ENCODE assay signal across 8 mouse cellular contexts in the genomic region with DNA sequence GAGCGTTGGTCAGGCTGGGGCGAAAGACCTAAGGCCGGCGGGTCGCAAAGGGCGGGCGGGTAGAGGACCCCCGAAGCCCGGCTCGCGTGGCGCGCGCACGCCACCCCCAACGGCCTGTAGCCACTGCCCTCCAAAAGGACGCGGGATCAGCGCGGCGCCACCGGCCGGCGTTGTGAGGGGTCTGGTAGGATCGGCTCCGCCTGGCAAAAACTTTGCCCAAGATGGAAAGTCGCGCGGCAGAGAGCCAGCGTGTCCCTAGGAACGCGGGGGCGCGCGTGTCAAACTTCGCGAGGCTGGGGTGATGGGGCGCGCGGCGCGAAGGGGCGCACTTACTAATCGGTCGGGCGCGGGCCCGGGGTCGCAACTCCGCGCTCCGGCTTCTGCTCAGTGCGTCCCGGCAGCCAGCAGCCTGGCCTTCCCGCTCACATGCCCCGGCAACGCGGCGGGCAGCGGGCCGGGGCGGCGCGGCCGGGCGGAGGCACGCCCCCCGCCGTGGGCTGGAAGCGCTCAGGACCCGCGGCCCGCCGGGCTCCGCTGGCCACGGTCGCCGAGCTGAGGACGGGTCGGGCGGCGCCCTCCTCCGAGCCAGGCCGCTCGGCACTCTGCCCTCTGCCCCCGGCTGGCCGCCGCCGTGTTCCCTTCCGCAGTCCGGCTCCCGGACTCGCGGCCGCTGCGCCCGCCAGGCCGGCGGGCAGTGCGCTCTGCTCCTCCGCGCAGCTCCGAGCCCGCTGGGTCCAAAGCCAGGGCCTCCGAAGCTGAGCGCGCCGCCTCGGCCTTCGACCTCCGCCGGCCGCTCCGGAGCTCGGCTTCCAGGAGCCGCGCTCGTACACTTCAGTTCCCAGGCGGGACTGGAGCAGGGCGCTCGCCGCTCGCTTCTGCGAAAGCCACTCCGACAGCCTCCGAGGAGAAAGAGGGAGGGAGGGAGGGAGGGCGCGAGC. TPM values are rescaled to one million over a fixed set of nuclear protein-coding genes. Genes with fewer than 3 reads are reported as not detected.
A peak's percentile ranks its signal among the peaks of the same experiment; 100 is the strongest.
DNase-seq lines count a peak whose midpoint lies in the region; ATAC-seq and TF ChIP-seq lines count a peak whose summit lies in the region.

Sox13 (minus strand) TSS at position 835 of the 938 bp plus-strand sequence.

- no peaks in the 10 kb centered on the region; the same call in 1 of the 2 replicates for H3K27me3 ChIP-seq in heart, embryonic 14.5 days (ENCODE audit: control insufficient read depth, insufficient read depth, low read length)
- H3K27me3 ChIP-seq in lung, embryonic 14.5 days (ENCODE audit: insufficient read depth, low read length) = no peaks in the 10 kb centered on the region; the same call in 1 of the 2 replicates

- TF ChIP-seq POLR2A in embryonic fibroblast, embryonic 13.5 days (IDR thresholded peaks at IDR 0.05; ENCODE audit: low read depth, low read length) = peak; percentile 56; the same call in 1 of the 2 replicates

- no peak within 1 kb of the TSS; the same call in 1 of the 2 replicates for H3K27ac ChIP-seq in embryonic fibroblast, embryonic 13.5 days (ENCODE audit: insufficient read depth, low read length)
- peak within 1 kb of the TSS; percentile 69 to 87 for H3K27ac ChIP-seq in heart, embryonic 14.5 days (replicated peaks in 1 of 2; ENCODE audit: control insufficient read depth in 1 of 2, insufficient read depth in 1 of 2, low read depth in 2 of 2, low read length in 2 of 2)
- peak within 1 kb of the TSS; percentile 90 for H3K27ac ChIP-seq in lung, embryonic 14.5 days (ENCODE audit: low read depth)

- H3K9me3 ChIP-seq in heart, embryonic 14.5 days (ENCODE audit: control insufficient read depth, low read length) = no peaks in the 10 kb centered on the region
- no peaks in the 10 kb centered on the region; the same call in 1 of the 2 replicates for H3K9me3 ChIP-seq in lung, embryonic 14.5 days (ENCODE audit: low read depth, low read length)

- peak; percentile 58 for ATAC-seq in heart, embryonic 14.5 days (ENCODE audit: insufficient number of reproducible peaks, insufficient read depth, low FRiP score, low read depth)
- ATAC-seq in lung, embryonic 14.5 days (ENCODE audit: insufficient read depth) = peak; percentile 80
- no peak for ATAC-seq in megakaryocyte-erythroid progenitor cell, adult 5-6 weeks (replicated peaks; ENCODE audit: low FRiP score, low TSS enrichment, poor library complexity, severe bottlenecking)

- under 1% methylated on average over 110 of the region's 128 CpGs for WGBS in heart, embryonic 14.5 days
- WGBS in lung, embryonic 14.5 days = under 1% methylated on average over 118 of the region's 128 CpGs

- peak within 1 kb of the TSS; percentile 86 for H3K9ac ChIP-seq in heart, embryonic 14.5 days (ENCODE audit: low read length)
- peak within 1 kb of the TSS; percentile 77 for H3K9ac ChIP-seq in lung, embryonic 14.5 days

- no peaks in the 10 kb centered on the region for H3K36me3 ChIP-seq in heart, embryonic 14.5 days (ENCODE audit: control insufficient read depth, insufficient read depth, low read length)
- no peaks in the 10 kb centered on the region for H3K36me3 ChIP-seq in lung, embryonic 14.5 days (ENCODE audit: insufficient read depth)

- no peaks in the 10 kb centered on the region for H3K4me1 ChIP-seq in embryonic fibroblast, embryonic 13.5 days (ENCODE audit: control insufficient read depth, insufficient read depth, low read length)
- H3K4me1 ChIP-seq in heart, embryonic 14.5 days (ENCODE audit: control insufficient read depth in 2 of 2, insufficient read depth in 2 of 2, low read length in 2 of 2) = peaks cover 0 to 2% of the 10 kb centered on the region in 2 experiments; a peak in 1 of 4 replicates
- 0 out of 2 replicates have a peak, but pooled peaks cover 6% of the 10 kb centered on the region for H3K4me1 ChIP-seq in lung, embryonic 14.5 days (ENCODE audit: insufficient read depth)

- peak; percentile 41 for DNase-seq in thymus, postnatal 14 days
- DNase-seq in thymus, adult 18-20 months = no peak
- peak; percentile 82 to 92 for DNase-seq in kidney, postnatal 25 days
- peak; percentile 86 for DNase-seq in lung, embryonic 14.5 days
- peak; percentile 65 for DNase-seq in ovary, postnatal 14 days (ENCODE audit: low spot score)

- H3K4me2 ChIP-seq in heart, embryonic 14.5 days (ENCODE audit: low read length) = peak within 1 kb of the TSS; percentile 100
- H3K4me2 ChIP-seq in lung, embryonic 14.5 days = peak within 1 kb of the TSS; percentile 98

- peak within 1 kb of the TSS; percentile 63 for H3K4me3 ChIP-seq in embryonic fibroblast, embryonic 13.5 days (ENCODE audit: insufficient read depth, low read length)
- H3K4me3 ChIP-seq in heart, embryonic 14.5 days (ENCODE audit: control insufficient read depth in 1 of 2, insufficient read depth in 1 of 2, low read depth in 1 of 2, low read length in 2 of 2) = peak within 1 kb of the TSS; percentile 58 to 78
- H3K4me3 ChIP-seq in lung, embryonic 14.5 days (ENCODE audit: low read depth, low read length) = peak within 1 kb of the TSS; percentile 76

- no peak for TF ChIP-seq CTCF in embryonic fibroblast, embryonic 13.5 days (IDR thresholded peaks at IDR 0.05; ENCODE audit: borderline replicate concordance, insufficient read depth, low read length)
- TF ChIP-seq CTCF in lung, embryonic 14.5 days (IDR thresholded peaks at IDR 0.05; ENCODE audit: low read depth) = no peak

RNA-seq across cellular contexts. Expression of gene Sox13, which starts in this region (rescaled TPM):
- polyA plus RNA-seq in embryonic fibroblast, embryonic 13.5 days (2011; ENCODE audit: insufficient read length, low read depth, missing spikeins) = 1.6 and 2.7 TPM in 2 replicates
- polyA plus RNA-seq in heart, embryonic 14.5 days (2014; fragmentation: Nextera tagmentation; extraction: Ambion mirVana) = 3.5 and 5.2 TPM in 2 replicates
- polyA plus RNA-seq in lung, embryonic 14.5 days (2014; fragmentation: Nextera tagmentation; extraction: Ambion mirVana) = 7.8 and 9.4 TPM in 2 replicates
- 0.33 and 3.8 TPM in 2 replicates for total RNA-seq in megakaryocyte-erythroid progenitor cell, adult 5-6 weeks (2014; fragmentation: Nextera tagmentation)
- 0.69 TPM in 1 of 2 replicates, not detected in the other for total RNA-seq in megakaryocyte-erythroid progenitor cell, adult 5-6 weeks (2017)

Comparison
In these comparisons a context has a peak if more than half of its experiments do, and no peak if none do; other contexts are left out.
1. DNase-seq: peak in thymus, postnatal 14 days (single experiment), kidney, postnatal 25 days (2 of 2), lung, embryonic 14.5 days (single experiment) and ovary, postnatal 14 days (single experiment); none in thymus, adult 18-20 months (0 of 2).
2. Peak in every context shown above with its lines, with median percentiles within 50 percentile points of each other: H3K4me3 ChIP-seq.